ENCODE assay signal across 8 mouse cellular contexts in the genomic region with DNA sequence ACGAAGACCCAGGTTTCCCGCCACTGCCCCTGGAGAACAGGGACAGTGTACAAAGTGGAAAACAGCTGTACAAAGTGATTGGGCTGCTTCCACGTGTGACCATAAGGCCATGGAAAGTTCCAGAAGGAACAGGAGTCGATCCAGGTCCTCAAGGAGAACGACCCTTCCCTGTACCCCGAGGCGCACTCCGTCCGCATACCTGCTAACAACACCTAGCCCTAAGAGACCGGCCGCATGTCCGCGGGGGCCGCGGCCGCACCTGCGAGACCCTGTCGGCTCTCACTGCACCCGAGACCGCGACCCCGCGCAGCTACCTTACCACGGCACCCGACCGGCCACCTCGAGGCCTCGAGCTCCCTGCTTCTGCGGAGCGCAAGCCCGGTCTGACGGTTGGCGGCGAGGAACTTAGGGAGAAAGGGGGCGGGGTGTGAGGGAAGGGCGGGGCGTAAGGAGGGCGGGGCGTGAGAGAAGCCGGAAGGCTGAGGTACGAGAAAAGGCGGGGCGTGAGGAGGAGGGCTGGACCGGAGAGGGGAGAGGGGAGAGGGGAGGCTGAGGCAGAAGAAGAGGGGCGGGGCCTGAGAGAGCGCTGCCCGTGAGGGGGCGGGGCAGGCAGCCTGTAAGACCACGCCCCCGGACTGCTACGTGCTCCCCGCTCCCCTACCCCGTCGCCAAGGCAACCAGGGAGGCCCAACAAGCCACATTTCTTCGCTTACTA. TPM values are rescaled to one million over a fixed set of nuclear protein-coding genes. Genes with fewer than 3 reads are reported as not detected.
A peak's percentile ranks its signal among the peaks of the same experiment; 100 is the strongest.
DNase-seq lines count a peak whose midpoint lies in the region; ATAC-seq and TF ChIP-seq lines count a peak whose summit lies in the region.
"Had no signal": no experiment of that assay in that cellular context is flagged by ENCODE, and none has a peak within 500 bp of the region (broad histone marks: within the 10 kb centered on the region; RNA-seq: fewer than 3 reads in every experiment).

A gene (minus strand): TSS at position 413 of the 715 bp plus-strand sequence.

- no peak within 1 kb of the TSS for H3K27ac ChIP-seq in heart, embryonic 15.5 days
- H3K27ac ChIP-seq in liver, embryonic 14.5 days = no peak within 1 kb of the TSS
- H3K27ac ChIP-seq: macrophage had no signal

- WGBS in heart, embryonic 15.5 days = 12% methylated on average over 47 of the region's 55 CpGs
- WGBS in liver, embryonic 14.5 days (ENCODE audit: insufficient replicate concordance) = 13% methylated on average over 53 of the region's 55 CpGs

- peak; percentile 97 for DNase-seq in brain, embryonic 14.5 days (ENCODE audit: low read depth)
- DNase-seq in kidney, postnatal 10 days = peak; percentile 92
- DNase-seq in liver, embryonic 14.5 days (ENCODE audit: low read depth in 3 of 3, low spot score in 3 of 3) = peak; percentile 59 to 63 (median 59)
- DNase-seq in neural tube, embryonic 10.5 days (ENCODE audit: extremely low spot score, low spot score) = peak; percentile 92
- DNase-seq in splenic B cell, adult 2 months (ENCODE audit: low read depth, low spot score) = peak; percentile 78

- ATAC-seq in heart, embryonic 15.5 days (replicated peaks; ENCODE audit: insufficient number of reproducible peaks, insufficient read depth, low FRiP score, low read depth) = peak; percentile 88
- peak; percentile 85 for ATAC-seq in liver, embryonic 14.5 days (ENCODE audit: insufficient read depth)

- peaks cover 13% of the 10 kb centered on the region for H3K27me3 ChIP-seq in erythroblast, embryonic 14.5 days (ENCODE audit: control insufficient read depth)
- no peaks in the 10 kb centered on the region for H3K27me3 ChIP-seq in heart, embryonic 15.5 days
- H3K27me3 ChIP-seq in liver, embryonic 14.5 days (ENCODE audit: control insufficient read depth, insufficient read depth, low read length) = no peaks in the 10 kb centered on the region
- H3K27me3 ChIP-seq in splenic B cell, adult 2 months (ENCODE audit: control insufficient read depth, insufficient read depth, low read length, poor library complexity, severe bottlenecking) = no peaks in the 10 kb centered on the region

- no peak within 1 kb of the TSS for H3K9ac ChIP-seq in heart, embryonic 15.5 days
- no peak within 1 kb of the TSS for H3K9ac ChIP-seq in liver, embryonic 14.5 days (replicated peaks)

- H3K36me3 ChIP-seq in erythroblast, embryonic 14.5 days (ENCODE audit: control insufficient read depth) = no peaks in the 10 kb centered on the region
- H3K36me3 ChIP-seq in heart, embryonic 15.5 days = no peaks in the 10 kb centered on the region
- H3K36me3 ChIP-seq in liver, embryonic 14.5 days (replicated peaks; ENCODE audit: control insufficient read depth, insufficient read depth, low read depth) = no peaks in the 10 kb centered on the region
- no peaks in the 10 kb centered on the region for H3K36me3 ChIP-seq in splenic B cell, adult 2 months (ENCODE audit: control insufficient read depth, insufficient read depth, low read length, poor library complexity, severe bottlenecking)

- H3K4me3 ChIP-seq in erythroblast, embryonic 14.5 days (replicated peaks) = peak within 1 kb of the TSS; percentile 45
- peak within 1 kb of the TSS; percentile 53 for H3K4me3 ChIP-seq in heart, embryonic 15.5 days
- peak within 1 kb of the TSS; percentile 34 to 50 for H3K4me3 ChIP-seq in liver, embryonic 14.5 days (ENCODE audit: insufficient read depth in 1 of 2, low read depth in 2 of 2, low read length in 2 of 2)

- TF ChIP-seq EP300 in liver, embryonic 14.5 days (IDR thresholded peaks at IDR 0.05; ENCODE audit: low read depth) = no peak

- no peak for TF ChIP-seq CTCF in brain, embryonic 14.5 days (IDR thresholded peaks at IDR 0.05; ENCODE audit: borderline replicate concordance, extremely low read depth, insufficient read depth, insufficient read length)
- no peak for TF ChIP-seq CTCF in liver, embryonic 14.5 days (IDR thresholded peaks at IDR 0.05; ENCODE audit: low read depth)

- H3K9me3 ChIP-seq in erythroblast, embryonic 14.5 days (ENCODE audit: control insufficient read depth, low read length) = peaks cover 2% of the 10 kb centered on the region; the same call in 1 of the 2 replicates
- no peaks in the 10 kb centered on the region for H3K9me3 ChIP-seq in heart, embryonic 15.5 days (replicated peaks)
- no peaks in the 10 kb centered on the region for H3K9me3 ChIP-seq in liver, embryonic 14.5 days (ENCODE audit: control insufficient read depth, low read length)

- no peak for TF ChIP-seq POLR2A in brain, embryonic 14.5 days (IDR thresholded peaks at IDR 0.05; ENCODE audit: borderline replicate concordance, extremely low read depth, insufficient read depth, insufficient read length, poor library complexity, severe bottlenecking)

- peaks cover 10% of the 10 kb centered on the region for H3K4me1 ChIP-seq in erythroblast, embryonic 14.5 days (ENCODE audit: control insufficient read depth)
- H3K4me1 ChIP-seq in heart, embryonic 15.5 days (replicated peaks) = peaks cover 13% of the 10 kb centered on the region
- H3K4me1 ChIP-seq in liver, embryonic 14.5 days (replicated peaks; ENCODE audit: control insufficient read depth in 2 of 2, insufficient read depth in 2 of 2, low read length in 1 of 2) = peaks cover 0 to 9% of the 10 kb centered on the region in 2 experiments; a peak in 3 of 4 replicates

- H3K4me2 ChIP-seq in heart, embryonic 15.5 days = peak within 1 kb of the TSS; percentile 80
- peak within 1 kb of the TSS; percentile 45 for H3K4me2 ChIP-seq in liver, embryonic 14.5 days (ENCODE audit: low read depth)

RNA-seq across cellular contexts. Expression of the gene that starts here (rescaled TPM):
- polyA plus RNA-seq in brain, embryonic 14.5 days (2012; rRNA removed) = 0.67 and 0.83 TPM in 2 replicates
- not detected in 2 replicates for polyA plus RNA-seq in erythroblast, embryonic 14.5 days (2012)
- 0.56 and 0.64 TPM in 2 replicates for polyA plus RNA-seq in heart, embryonic 15.5 days (2015; fragmentation: Nextera tagmentation; extraction: Ambion mirVana)
- 0.11 and 0.21 TPM in 2 replicates for polyA plus RNA-seq in liver, embryonic 14.5 days (2012; rRNA removed)
- 0.04 and 0.09 TPM in 2 replicates for polyA plus RNA-seq in liver, embryonic 14.5 days (2014; fragmentation: Nextera tagmentation; extraction: Ambion mirVana)
- polyA plus RNA-seq: macrophage had no signal

Comparison
In these comparisons a context has a peak if more than half of its experiments do, and no peak if none do; other contexts are left out.
1. Peak in DNase-seq in brain, embryonic 14.5 days; RNA of the gene not detected or under 1 TPM.
2. Peak in ATAC-seq, H3K4me3 ChIP-seq and H3K4me2 ChIP-seq in heart, embryonic 15.5 days; RNA of the gene not detected or under 1 TPM.
3. Peak in DNase-seq, ATAC-seq, H3K4me3 ChIP-seq and H3K4me2 ChIP-seq in liver, embryonic 14.5 days; RNA of the gene not detected or under 1 TPM.